Mouse (Mus musculus) G1E (cell line): ENCODE results near the gene Fmnl1. TPM values are rescaled to one million over a fixed set of nuclear protein-coding genes. Genes with fewer than 3 reads are reported as not detected.
A peak's percentile ranks its signal among the peaks of the same experiment; 100 is the strongest.

Experiments
- ATAC-seq: 2 replicates; pipeline ENCODE4 v1.8.0; 2016; ENCODE audit warnings: mild to moderate bottlenecking; ENCODE audit not compliant: insufficient number of reproducible peaks, poor library complexity, low FRiP score, severe bottlenecking; ENCODE audit errors: extremely low read depth
- DNase-seq: peaks from one replicate; pipeline ENCODE4 v3.0.0; 2012; ENCODE audit warnings: low spot score
- H3K27me3 ChIP-seq: 2 replicates; pipeline ENCODE4 v1.6.1; 2012; ENCODE audit warnings: mild to moderate bottlenecking, low read length, inconsistent platforms; ENCODE audit not compliant: insufficient read depth
- H3K36me3 ChIP-seq: replicated peaks from 2 replicates; pipeline ENCODE3; 2012; ENCODE audit warnings: mild to moderate bottlenecking, inconsistent platforms
- H3K4me1 ChIP-seq: 2 replicates; pipeline ENCODE4 v1.6.1; 2012; ENCODE audit warnings: low read depth, low read length, inconsistent platforms, mixed read lengths; ENCODE audit not compliant: insufficient read depth
- H3K4me3 ChIP-seq: 2 replicates; pipeline ENCODE4 v1.5.1; 2012; ENCODE audit warnings: low read depth, mild to moderate bottlenecking, inconsistent platforms, low read length, moderate library complexity, mixed read lengths
- H3K9me3 ChIP-seq: replicated peaks from 2 replicates; pipeline ENCODE4 v1.6.1; 2012; ENCODE audit warnings: inconsistent platforms
- CTCF ChIP-seq: IDR thresholded peaks from 2 replicates; pipeline ENCODE4 v1.5.1; 2012; ENCODE audit warnings: low read depth, low read length, inconsistent platforms, mixed read lengths
- GATA1 ChIP-seq: IDR thresholded peaks from 2 replicates; pipeline ENCODE4 v1.6.1; 2012; ENCODE audit warnings: borderline replicate concordance, low read length, inconsistent platforms, mixed read lengths
- GATA2 ChIP-seq: IDR thresholded peaks from 2 replicates; pipeline ENCODE4 v1.6.1; 2012; ENCODE audit warnings: low read depth, low read length, inconsistent platforms, borderline replicate concordance
- POLR2AphosphoS5 ChIP-seq: IDR thresholded peaks from 2 replicates; pipeline ENCODE4 v1.6.1; 2012; ENCODE audit warnings: low read depth, low read length, inconsistent platforms; ENCODE audit not compliant: insufficient replicate concordance
- TAL1 ChIP-seq: conservative IDR thresholded peaks from 2 replicates; pipeline ENCODE4 v1.6.1; 2012; ENCODE audit warnings: low read depth, low read length, inconsistent platforms, mixed read lengths
- polyA plus RNA-seq: library from polyadenylated mRNA; stranded (reverse); fragments of >175 nt; gene quantifications from 2 replicates; pipeline ENCODE4 v1.2.3, GENCODE M21; 2012
- total RNA-seq, 2 experiments: library from RNA; stranded (forward) in 1 of 2; stranded (reverse) in 1 of 2; fragments of 200-1000 nt in 1 of 2; fragments of >200 nt in 1 of 2; fragmentation: Nextera tagmentation in 1 of 2; gene quantifications; 2 replicates each; pipeline ENCODE4 v1.2.3; 2014 to 2017

The Fmnl1 gene
- total and polyA plus RNA-seq, 3 experiments = 0.02 TPM; not detected in 2

DNA sequence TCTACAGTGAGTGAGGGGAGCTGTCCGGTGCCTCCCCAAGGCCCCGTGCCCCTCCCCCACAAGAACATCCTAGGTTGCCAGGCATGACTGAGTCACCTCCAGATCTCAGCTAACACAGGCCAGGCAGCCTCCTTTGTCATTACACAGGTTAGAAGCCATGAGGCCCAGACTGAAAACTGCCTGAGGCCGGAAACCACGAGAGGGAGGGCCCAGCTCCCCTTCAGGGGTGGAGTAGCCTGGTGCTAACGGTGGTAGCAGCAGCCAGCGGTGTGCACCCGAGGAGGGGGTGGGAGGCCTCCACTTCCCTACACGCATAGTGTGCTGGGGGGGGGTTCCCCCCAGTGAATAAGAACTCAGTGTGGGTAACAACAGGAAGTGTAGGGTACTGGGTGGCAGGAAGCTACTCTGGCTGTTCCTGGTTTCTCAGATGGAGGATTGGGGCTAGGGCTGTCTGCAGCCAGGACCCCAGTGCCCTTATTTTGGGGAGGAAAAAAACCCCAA is 4.0 kb downstream of the Fmnl1 start:
- peaks cover 10% of the 10 kb centered on the region for H3K9me3 ChIP-seq
- peaks cover 26% of the 10 kb centered on the region for H3K27me3 ChIP-seq
- DNase-seq (peak; percentile 83), ATAC-seq (peak; percentile 91)
- peak overlapping the region; percentile 41; the same call in 1 of the 2 replicates for H3K4me3 ChIP-seq
- TF ChIP-seq GATA1 (no peak), CTCF (no peak), GATA2 (no peak), POLR2AphosphoS5 (no peak), TAL1 (no peak)
- no peaks in the 10 kb centered on the region for H3K36me3 ChIP-seq
- peaks cover 68% of the 10 kb centered on the region for H3K4me1 ChIP-seq

GRCm38 (mm10) chr11:103175688-103176442 is 5.0 kb downstream of the Fmnl1 start:
- TF ChIP-seq GATA2 (no peak), CTCF (no peak), TAL1 (no peak), POLR2AphosphoS5 (no peak), GATA1 (no peak)
- peaks cover 5% of the 10 kb centered on the region for H3K9me3 ChIP-seq
- H3K4me3 ChIP-seq = no peak overlapping the region
- H3K27me3 ChIP-seq = peaks cover 33% of the 10 kb centered on the region
- peaks cover 68% of the 10 kb centered on the region for H3K4me1 ChIP-seq
- DNase-seq = peak; percentile 1
- ATAC-seq = no peak
- no peaks in the 10 kb centered on the region for H3K36me3 ChIP-seq

GRCm38 (mm10) chr11:103176510-103176909 is 5.6 kb downstream of the Fmnl1 start:
- TF ChIP-seq TAL1 (no peak), CTCF (no peak), POLR2AphosphoS5 (no peak), GATA2 (no peak), GATA1 (no peak)
- peaks cover 68% of the 10 kb centered on the region for H3K4me1 ChIP-seq
- DNase-seq = no peak
- no peaks in the 10 kb centered on the region for H3K36me3 ChIP-seq
- no peak overlapping the region for H3K4me3 ChIP-seq
- H3K9me3 ChIP-seq = no peaks in the 10 kb centered on the region
- H3K27me3 ChIP-seq = peaks cover 32% of the 10 kb centered on the region
- no peak for ATAC-seq

DNA sequence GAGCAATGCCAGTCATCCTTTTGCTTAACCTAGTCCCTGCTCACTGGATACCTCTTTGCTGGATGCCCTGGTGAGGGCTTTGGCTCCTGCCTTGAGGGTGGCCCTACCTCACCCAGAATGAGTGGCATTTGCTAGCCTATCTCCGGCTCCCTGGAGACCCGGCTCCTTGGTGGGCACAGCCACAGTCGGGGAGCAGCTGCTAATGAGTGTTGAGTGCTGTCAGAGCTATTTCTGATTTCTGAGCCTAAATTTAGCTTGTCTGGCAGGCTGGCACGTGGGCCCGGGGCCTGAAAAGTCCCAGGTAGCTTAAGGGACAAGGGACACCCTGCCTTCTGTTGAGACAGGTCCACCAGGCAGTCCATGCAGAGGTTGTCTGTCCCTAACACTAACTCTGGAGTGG is 6.3 kb downstream of the Fmnl1 start:
- no peak overlapping the region for H3K4me3 ChIP-seq

GRCm38 (mm10) chr11:103177815-103178485 is 7.0 kb downstream of the Fmnl1 start:
- H3K27me3 ChIP-seq = peaks cover 46% of the 10 kb centered on the region
- no peaks in the 10 kb centered on the region for H3K36me3 ChIP-seq
- H3K4me1 ChIP-seq = peaks cover 57% of the 10 kb centered on the region
- TF ChIP-seq CTCF = no peak
- no peak for TF ChIP-seq GATA1
- no peak for TF ChIP-seq POLR2AphosphoS5
- no peak for TF ChIP-seq TAL1
- TF ChIP-seq GATA2 = no peak
- H3K4me3 ChIP-seq = no peak overlapping the region
- no peaks in the 10 kb centered on the region for H3K9me3 ChIP-seq
- DNase-seq (peak; percentile 16), ATAC-seq (no peak)

More for the DNA sequence above, 6.3 kb downstream of the Fmnl1 start:
- no peak for ATAC-seq
- H3K27me3 ChIP-seq = peaks cover 38% of the 10 kb centered on the region
- no peak for DNase-seq
- TF ChIP-seq POLR2AphosphoS5 = no peak
- TF ChIP-seq GATA1 = no peak
- TF ChIP-seq GATA2 = no peak
- TF ChIP-seq TAL1 = no peak
- no peak for TF ChIP-seq CTCF
- H3K9me3 ChIP-seq = no peaks in the 10 kb centered on the region
- peaks cover 64% of the 10 kb centered on the region for H3K4me1 ChIP-seq
- no peaks in the 10 kb centered on the region for H3K36me3 ChIP-seq

GRCm38 (mm10) chr11:103178748-103179147 is 7.8 kb downstream of the Fmnl1 start:
- Histone ChIP-seq H3K9me3 (no peaks in the 10 kb centered on the region), H3K27me3 (peaks cover 46% of the 10 kb centered on the region), H3K4me1 (peaks cover 49% of the 10 kb centered on the region), H3K36me3 (no peaks in the 10 kb centered on the region), H3K4me3 (no peak overlapping the region)
- DNase-seq (no peak), ATAC-seq (no peak)
- TF ChIP-seq TAL1 = no peak
